8 mouse cellular contexts compared by ENCODE assay signal in the genomic region with DNA sequence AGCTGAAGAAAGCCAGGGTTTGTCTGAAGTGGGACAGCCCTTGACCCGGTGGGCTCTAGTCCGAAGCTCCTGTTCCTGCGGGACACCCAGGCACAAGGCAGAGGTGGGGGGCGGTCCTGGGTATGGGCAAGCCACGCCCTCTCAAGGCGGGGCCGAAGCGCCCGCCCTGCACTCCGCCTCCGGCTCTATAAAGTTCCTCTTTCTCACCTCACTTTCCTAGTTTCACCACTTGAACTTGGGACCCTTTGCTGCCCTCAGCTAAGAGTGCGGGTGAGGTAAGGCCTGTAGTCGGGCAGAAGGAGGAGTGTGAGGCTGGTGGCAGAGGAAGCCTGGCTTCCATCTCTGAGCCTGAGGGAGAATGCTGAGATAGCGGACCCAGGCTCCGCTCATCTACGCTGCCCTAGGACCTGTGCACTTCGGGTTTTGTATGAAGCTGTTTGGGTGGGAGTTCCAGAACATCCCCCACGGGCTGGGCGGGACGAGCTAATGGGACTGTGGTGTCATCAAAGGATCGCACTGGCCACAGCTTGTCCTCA. TPM values are rescaled to one million over a fixed set of nuclear protein-coding genes. Genes with fewer than 3 reads are reported as not detected.
DNase-seq lines count a peak whose midpoint lies in the region; ATAC-seq and TF ChIP-seq lines count a peak whose summit lies in the region.

Gene Irf4 (plus strand): TSS at position 206 of the 536 bp plus-strand sequence.

- H3K4me3 ChIP-seq in ES-Bruce4 (ENCODE audit: low read depth, low read length), result peak within 1 kb of the TSS; percentile 38
- H3K4me3 ChIP-seq in liver, embryonic 15.5 days (replicated peaks), result peak within 1 kb of the TSS; percentile 36

- H3K9ac ChIP-seq in ES-Bruce4 (ENCODE audit: low read depth, poor library complexity, severe bottlenecking), result no peak within 1 kb of the TSS
- no peak within 1 kb of the TSS for H3K9ac ChIP-seq in liver, embryonic 15.5 days

- no peak for TF ChIP-seq CTCF in ES-Bruce4 (IDR thresholded peaks at IDR 0.05; ENCODE audit: low read depth, low read length)
- no peak for TF ChIP-seq CTCF in brain, embryonic 14.5 days (IDR thresholded peaks at IDR 0.05; ENCODE audit: borderline replicate concordance, extremely low read depth, insufficient read depth, insufficient read length)

- no peaks in the 10 kb centered on the region for H3K36me3 ChIP-seq in ES-Bruce4 (ENCODE audit: control insufficient read depth, insufficient read depth, low read length, poor library complexity, severe bottlenecking)
- no peaks in the 10 kb centered on the region for H3K36me3 ChIP-seq in liver, embryonic 15.5 days (replicated peaks)

- peak; percentile 36 for ATAC-seq in inflammation-experienced regulatory T-cells, adult 6 months
- ATAC-seq in liver, embryonic 15.5 days (ENCODE audit: insufficient read depth), result peak; percentile 58

- TF ChIP-seq EP300 in ES-Bruce4 (IDR thresholded peaks at IDR 0.05; ENCODE audit: insufficient read depth, low read depth, low read length), result no peak

- TF ChIP-seq POLR2A in ES-Bruce4 (IDR thresholded peaks at IDR 0.05; ENCODE audit: insufficient read depth, low read length), result no peak
- no peak for TF ChIP-seq POLR2A in brain, embryonic 14.5 days (IDR thresholded peaks at IDR 0.05; ENCODE audit: borderline replicate concordance, extremely low read depth, insufficient read depth, insufficient read length, poor library complexity, severe bottlenecking)

- H3K9me3 ChIP-seq in ES-Bruce4 (replicated peaks; ENCODE audit: control insufficient read depth, insufficient read depth, low read length, poor library complexity, severe bottlenecking), result no peaks in the 10 kb centered on the region
- no peaks in the 10 kb centered on the region for H3K9me3 ChIP-seq in liver, embryonic 15.5 days (replicated peaks)

- H3K27me3 ChIP-seq in ES-Bruce4 (ENCODE audit: control insufficient read depth, insufficient read depth, low read length, poor library complexity, severe bottlenecking), result peaks cover 4% of the 10 kb centered on the region; the same call in 1 of the 2 replicates
- H3K27me3 ChIP-seq in liver, embryonic 15.5 days, result peaks cover 67% of the 10 kb centered on the region

- peak within 1 kb of the TSS; percentile 56 for H3K4me2 ChIP-seq in liver, embryonic 15.5 days

- H3K4me1 ChIP-seq in ES-Bruce4 (ENCODE audit: control insufficient read depth, insufficient read depth, low read length), result no peaks in the 10 kb centered on the region
- H3K4me1 ChIP-seq in liver, embryonic 15.5 days (replicated peaks), result peaks cover 9% of the 10 kb centered on the region

- peak; percentile 29 for DNase-seq in brain, embryonic 14.5 days (ENCODE audit: low read depth)
- DNase-seq in gastrocnemius, postnatal 25 days, result peak; percentile 71
- DNase-seq in naive thymus-derived CD4-positive, alpha-beta T cell, adult 2 months (ENCODE audit: low read depth), result peak; percentile 76
- DNase-seq in thymus, adult 18-20 months, result peak; percentile 62 to 73
- no peak for DNase-seq in right cerebral cortex, postnatal 10 days (ENCODE audit: low spot score in 2 of 2)

- no peak within 1 kb of the TSS for H3K27ac ChIP-seq in ES-Bruce4 (ENCODE audit: insufficient read depth, low read length)
- no peak within 1 kb of the TSS for H3K27ac ChIP-seq in liver, embryonic 15.5 days (replicated peaks)

- WGBS in liver, embryonic 15.5 days (ENCODE audit: insufficient replicate concordance), result 2% methylated on average over 21 of the region's 21 CpGs

RNA-seq across cellular contexts. Expression of gene Irf4, which starts in this region (rescaled TPM):
- not detected in 2 replicates for polyA plus RNA-seq in ES-Bruce4 (2011; ENCODE audit: insufficient read depth, insufficient read length, low read depth, missing spikeins)
- 0.05 and 0.06 TPM in 2 replicates for polyA plus RNA-seq in brain, embryonic 14.5 days (2012; rRNA removed)
- total RNA-seq in gastrocnemius, postnatal 25 days (2021), result 1 to 10 TPM in 1 of 2 experiments, under 1 TPM in 1; 0.28 to 1.4 TPM
- 10 to 100 TPM; 17.4 to 19.8 (median 17.8) TPM for polyA plus RNA-seq in inflammation-experienced regulatory T-cells, adult 6 months (2017; shearing (Covaris generic))
- polyA plus RNA-seq in liver, embryonic 15.5 days (2015; fragmentation: Nextera tagmentation; extraction: Ambion mirVana), result 0.30 and 0.35 TPM in 2 replicates

Comparison
In these comparisons a context has a peak if more than half of its experiments do, and no peak if none do; other contexts are left out.
1. RNA of gene Irf4 (polyA plus RNA-seq): 17.4 to 19.8 TPM in inflammation-experienced regulatory T-cells, adult 6 months; 0.30 to 0.35 TPM in liver, embryonic 15.5 days, 0.05 to 0.06 TPM in brain, embryonic 14.5 days and not detected in ES-Bruce4; every median in the first group is over 10 times any median in the second.
2. Peak in DNase-seq in brain, embryonic 14.5 days; RNA of the gene not detected or under 1 TPM.
3. Peak in ATAC-seq, H3K4me3 ChIP-seq and H3K4me2 ChIP-seq in liver, embryonic 15.5 days; RNA of the gene not detected or under 1 TPM.
4. DNase-seq: peak in gastrocnemius, postnatal 25 days (single experiment), naive thymus-derived CD4-positive, alpha-beta T cell, adult 2 months (single experiment) and thymus, adult 18-20 months (2 of 2); none in right cerebral cortex, postnatal 10 days (0 of 2).